Comparison of ENCODE assay signal across 33 mouse cellular contexts in the genomic region with DNA sequence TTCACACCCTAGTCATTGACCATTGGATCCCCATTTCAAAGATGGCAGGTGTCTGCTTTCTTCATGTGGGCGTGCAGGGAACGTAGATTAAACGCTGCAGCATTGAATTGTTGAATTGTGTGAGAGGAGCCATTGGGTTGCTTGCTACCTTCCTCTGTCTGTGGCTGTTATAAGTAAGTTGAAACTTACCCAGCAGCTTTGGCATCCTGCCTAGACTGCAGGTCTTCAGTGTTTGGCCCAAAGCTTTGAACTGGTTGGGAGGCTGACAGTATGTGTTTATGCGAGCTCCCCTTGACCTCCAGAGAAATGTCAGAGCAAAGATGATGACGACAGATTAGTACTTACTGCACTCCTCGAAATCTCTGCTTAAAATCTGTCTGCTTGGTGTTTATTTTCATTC.
DNase-seq lines count a peak whose midpoint lies in the region; ATAC-seq lines count a peak whose summit lies in the region.
"Had no signal": no experiment of that assay in that cellular context is flagged by ENCODE, and none has a peak within 500 bp of the region (broad histone marks: within the 10 kb centered on the region; RNA-seq: fewer than 3 reads in every experiment).

No protein-coding gene starts in this region.

- H3K36me3 ChIP-seq in embryonic facial prominence, embryonic 14.5 days (ENCODE audit: control insufficient read depth, insufficient read depth, low read length) = no peaks in the 10 kb centered on the region
- no peaks in the 10 kb centered on the region for H3K36me3 ChIP-seq in embryonic facial prominence, embryonic 10.5 days (replicated peaks)
- no peaks in the 10 kb centered on the region for H3K36me3 ChIP-seq in kidney, embryonic 14.5 days (ENCODE audit: control insufficient read depth, insufficient read depth, low read length)
- H3K36me3 ChIP-seq: embryonic facial prominence, embryonic 13.5 days; heart, embryonic 13.5 days; hindbrain, embryonic 15.5 days; limb, embryonic 13.5 days; liver, embryonic 12.5 days; midbrain, embryonic 13.5 days; neural tube, embryonic 13.5 days had no signal

- ATAC-seq in embryonic facial prominence, embryonic 14.5 days (ENCODE audit: low read depth) = no peak
- no peak for ATAC-seq in kidney, embryonic 14.5 days (ENCODE audit: low FRiP score, low TSS enrichment)
- ATAC-seq: forebrain, embryonic 16.5 days; intestine, postnatal 0 days; liver, embryonic 12.5 days; liver, postnatal 0 days; lung, postnatal 0 days; midbrain, embryonic 13.5 days had no signal

- H3K4me3 ChIP-seq in embryonic facial prominence, embryonic 14.5 days (ENCODE audit: low read depth, low read length) = no peak overlapping the region
- H3K4me3 ChIP-seq in embryonic facial prominence, embryonic 10.5 days = no peak overlapping the region
- no peak overlapping the region for H3K4me3 ChIP-seq in kidney, embryonic 14.5 days (ENCODE audit: low read length)
- H3K4me3 ChIP-seq: embryonic facial prominence, embryonic 13.5 days; erythroblast, embryonic 14.5 days; gastrocnemius, adult 2 months; heart, adult 2 months; heart, embryonic 13.5 days; hindbrain, embryonic 15.5 days; left cerebral cortex, adult 2 months; limb, embryonic 13.5 days; liver, embryonic 12.5 days; midbrain, embryonic 13.5 days; neural tube, embryonic 13.5 days had no signal

- DNase-seq in embryonic facial prominence, embryonic 14.5 days (ENCODE audit: low spot score) = peak; percentile 53
- no peak for DNase-seq in embryonic facial prominence, embryonic 10.5 days (ENCODE audit: low spot score)
- DNase-seq in kidney, postnatal 14 days = peak; percentile 18
- DNase-seq in adrenal gland, postnatal 10 days = peak; percentile 32
- DNase-seq in urinary bladder, adult 2 months (ENCODE audit: low spot score) = no peak
- no peak for DNase-seq in left cerebral cortex, adult 18-20 months (ENCODE audit: low spot score in 2 of 2)
- DNase-seq: cerebellum, adult 11-12 months; cerebellum, adult 9-11 months; embryo, embryonic 11 days; gastrocnemius, adult 2 months; gastrocnemius, postnatal 36 days; heart, adult 2 months; heart, postnatal 10 days; layer of hippocampus, adult 9-11 months; liver, postnatal 0 days; right cerebral cortex, postnatal 4 days; thymus, adult 18-20 months; thymus, postnatal 25 days had no signal

- H3K27ac ChIP-seq in embryonic facial prominence, embryonic 14.5 days (replicated peaks; ENCODE audit: low read depth, low read length) = no peak overlapping the region
- no peak overlapping the region for H3K27ac ChIP-seq in embryonic facial prominence, embryonic 10.5 days (replicated peaks)
- no peak overlapping the region for H3K27ac ChIP-seq in kidney, embryonic 14.5 days (ENCODE audit: low read depth, low read length)
- H3K27ac ChIP-seq: embryonic facial prominence, embryonic 13.5 days; gastrocnemius, adult 2 months; heart, adult 2 months; heart, embryonic 13.5 days; hindbrain, embryonic 15.5 days; left cerebral cortex, adult 2 months; limb, embryonic 13.5 days; liver, embryonic 12.5 days; macrophage; midbrain, embryonic 13.5 days; neural tube, embryonic 13.5 days; stomach, postnatal 0 days had no signal

- no peaks in the 10 kb centered on the region for H3K27me3 ChIP-seq in embryonic facial prominence, embryonic 14.5 days (replicated peaks; ENCODE audit: control insufficient read depth, insufficient read depth, low read length)
- no peaks in the 10 kb centered on the region for H3K27me3 ChIP-seq in embryonic facial prominence, embryonic 10.5 days (replicated peaks; ENCODE audit: low read depth, poor library complexity, severe bottlenecking)
- H3K27me3 ChIP-seq in kidney, embryonic 14.5 days (ENCODE audit: control insufficient read depth, insufficient read depth, low read length) = no peaks in the 10 kb centered on the region
- H3K27me3 ChIP-seq: embryonic facial prominence, embryonic 13.5 days; heart, embryonic 13.5 days; hindbrain, embryonic 15.5 days; liver, embryonic 12.5 days; midbrain, embryonic 13.5 days; neural tube, embryonic 13.5 days had no signal

- H3K9me3 ChIP-seq in embryonic facial prominence, embryonic 14.5 days (ENCODE audit: control insufficient read depth, low read length) = no peaks in the 10 kb centered on the region
- no peaks in the 10 kb centered on the region for H3K9me3 ChIP-seq in embryonic facial prominence, embryonic 10.5 days
- no peaks in the 10 kb centered on the region for H3K9me3 ChIP-seq in kidney, embryonic 14.5 days (ENCODE audit: control insufficient read depth, low read length)
- H3K9me3 ChIP-seq: embryonic facial prominence, embryonic 13.5 days; heart, embryonic 13.5 days; hindbrain, embryonic 15.5 days; limb, embryonic 13.5 days; liver, embryonic 12.5 days; midbrain, embryonic 13.5 days; neural tube, embryonic 13.5 days had no signal

- H3K4me1 ChIP-seq in embryonic facial prominence, embryonic 14.5 days (ENCODE audit: control insufficient read depth, insufficient read depth, low read length) = no peaks in the 10 kb centered on the region
- no peaks in the 10 kb centered on the region for H3K4me1 ChIP-seq in embryonic facial prominence, embryonic 10.5 days
- H3K4me1 ChIP-seq in kidney, embryonic 14.5 days (ENCODE audit: control insufficient read depth, insufficient read depth, low read length) = no peaks in the 10 kb centered on the region
- H3K4me1 ChIP-seq: embryonic facial prominence, embryonic 13.5 days; heart, embryonic 13.5 days; hindbrain, embryonic 15.5 days; limb, embryonic 13.5 days; liver, embryonic 12.5 days; midbrain, embryonic 13.5 days; neural tube, embryonic 13.5 days had no signal

- WGBS in embryonic facial prominence, embryonic 14.5 days = 52% methylated on average over 6 of the region's 6 CpGs
- 83% methylated on average over 6 of the region's 6 CpGs for WGBS in embryonic facial prominence, embryonic 10.5 days
- WGBS in kidney, embryonic 14.5 days = 60% methylated on average over 6 of the region's 6 CpGs

- no peak overlapping the region for H3K9ac ChIP-seq in embryonic facial prominence, embryonic 14.5 days (ENCODE audit: low read depth, low read length)
- H3K9ac ChIP-seq in kidney, embryonic 14.5 days (ENCODE audit: low read depth, low read length) = no peak overlapping the region
- H3K9ac ChIP-seq: embryonic facial prominence, embryonic 13.5 days; heart, embryonic 13.5 days; hindbrain, embryonic 15.5 days; limb, embryonic 13.5 days; liver, embryonic 12.5 days; liver, postnatal 0 days; midbrain, embryonic 13.5 days; neural tube, embryonic 13.5 days had no signal

- H3K4me2 ChIP-seq in embryonic facial prominence, embryonic 14.5 days (ENCODE audit: low read depth, low read length) = no peak overlapping the region
- no peak overlapping the region for H3K4me2 ChIP-seq in kidney, embryonic 14.5 days (replicated peaks; ENCODE audit: low read depth, low read length)
- H3K4me2 ChIP-seq: embryonic facial prominence, embryonic 13.5 days; heart, embryonic 13.5 days; hindbrain, embryonic 15.5 days; limb, embryonic 13.5 days; liver, embryonic 12.5 days; midbrain, embryonic 13.5 days; neural tube, embryonic 13.5 days had no signal

Comparison
In these comparisons a context has a peak if more than half of its experiments do, and no peak if none do; other contexts are left out.
1. DNase-seq: peak in embryonic facial prominence, embryonic 14.5 days (single experiment), kidney, postnatal 14 days (single experiment) and adrenal gland, postnatal 10 days (single experiment); none in embryonic facial prominence, embryonic 10.5 days (single experiment), urinary bladder, adult 2 months (single experiment) and left cerebral cortex, adult 18-20 months (0 of 2).